Mouse (Mus musculus) duodenum, adult 2 months (tissue): Measurements from ENCODE around the gene Phgr1. TPM values are rescaled to one million over a fixed set of nuclear protein-coding genes. Genes with fewer than 3 reads are reported as not detected.

Experiments used
- polyA plus RNA-seq: library from polyadenylated mRNA; depleted of rRNA; stranded (reverse); fragments of >200 nt; gene quantifications from 2 replicates; pipeline ENCODE4 v1.2.3, GENCODE M21; 2012; ENCODE audit warnings: low replicate concordance; rRNA removed

Phgr1 gene
- polyA plus RNA-seq: 1,978 and 5,131 TPM in 2 replicates

GRCm38 (mm10) chr2:118772158-118772874 is at the start of gene Phgr1:
Phgr1 (plus strand) TSS chr2:118772769.

GRCm38 (mm10) chr2:118728337-118728736 is 44.2 kb upstream of the Phgr1 start, which contains the start of gene Plcb2:
Plcb2 (minus strand) TSS chr2:118728438.

GRCm38 (mm10) chr2:118745232-118745884 is 27.2 kb upstream of the Phgr1 start, which contains the start of gene Inafm2:
Inafm2 (plus strand) TSS chr2:118745758.

GRCm38 (mm10) chr2:118761906-118762783 is 10.4 kb upstream of the Phgr1 start, which contains the start of gene Ccdc9b:
Ccdc9b (minus strand) TSS chr2:118762661.

GRCm38 (mm10) chr2:118779504-118780480 is 7.2 kb downstream of the Phgr1 start, which contains the start of gene Disp2:
Disp2 (plus strand) TSS chr2:118779719.

GRCm38 (mm10) chr2:118813981-118814836 is 41.6 kb downstream of the Phgr1 start, which contains the start of gene Knstrn:
Knstrn (plus strand) TSS chr2:118814003.

Other genes starting within 250 kb of the Phgr1 start
- 4.7 and 8.3 TPM in 2 replicates for gene Bmf, start 223.1 kb upstream of the Phgr1 start, polyA plus RNA-seq
- gene Bub1b, start 174.6 kb upstream of the Phgr1 start, polyA plus RNA-seq: 2.7 and 3.5 TPM in 2 replicates
- gene Pak6, start 109.5 kb upstream of the Phgr1 start, polyA plus RNA-seq: 1.9 and 2.3 TPM in 2 replicates
- 0.34 and 0.41 TPM in 2 replicates for gene Ankrd63, start 68.8 kb upstream of the Phgr1 start, polyA plus RNA-seq
- gene Plcb2, start 44.3 kb upstream of the Phgr1 start, polyA plus RNA-seq: 1.9 and 2.7 TPM in 2 replicates
- gene Inafm2, start 27.0 kb upstream of the Phgr1 start, polyA plus RNA-seq: 8.6 and 10.0 TPM in 2 replicates
- 2.5 and 2.9 TPM in 2 replicates for gene Ccdc9b, start 10.1 kb upstream of the Phgr1 start, polyA plus RNA-seq
- gene Disp2, start 7.0 kb downstream of the Phgr1 start, polyA plus RNA-seq: 1.7 and 2.2 TPM in 2 replicates
- 2.0 and 2.6 TPM in 2 replicates for gene Knstrn, start 41.2 kb downstream of the Phgr1 start, polyA plus RNA-seq
- gene Ivd, start 89.2 kb downstream of the Phgr1 start, polyA plus RNA-seq: 14.6 and 19.4 TPM in 2 replicates
- 12.9 and 22.5 TPM in 2 replicates for gene Bahd1, start 127.6 kb downstream of the Phgr1 start, polyA plus RNA-seq
- 3.3 and 4.3 TPM in 2 replicates for gene Chst14, start 153.7 kb downstream of the Phgr1 start, polyA plus RNA-seq